Mouse (Mus musculus) hindbrain, embryonic 10.5 days (tissue): ENCODE results near the gene Ints13. TPM values are rescaled to one million over a fixed set of nuclear protein-coding genes. Genes with fewer than 3 reads are reported as not detected.

ENCODE experiments used
- DNase-seq: peaks from one replicate; pipeline ENCODE4 v3.0.0-alpha.2; 2017; ENCODE audit warnings: low spot score
- H3K27ac ChIP-seq: fragments of 300-500 bp; sonication (generic); 2 replicates; pipeline ENCODE4 v1.5.1; 2016; ENCODE audit warnings: mild to moderate bottlenecking, moderate library complexity
- H3K27me3 ChIP-seq: fragments of 300-500 bp; sonication (generic); 2 replicates; pipeline ENCODE4 v1.6.1; 2016; ENCODE audit warnings: mild to moderate bottlenecking; ENCODE audit not compliant: poor library complexity, insufficient read depth, severe bottlenecking
- H3K36me3 ChIP-seq: fragments of 300-500 bp; sonication (generic); 2 replicates; pipeline ENCODE4 v1.6.1; 2016; ENCODE audit warnings: mild to moderate bottlenecking, moderate library complexity
- H3K4me1 ChIP-seq: fragments of 300-500 bp; sonication (generic); replicated peaks from 2 replicates; pipeline ENCODE4 v1.6.1; 2016; ENCODE audit warnings: mild to moderate bottlenecking
- H3K4me3 ChIP-seq: fragments of 300-500 bp; sonication (generic); 2 replicates; pipeline ENCODE4 v1.5.1; 2016; ENCODE audit warnings: mild to moderate bottlenecking, moderate library complexity
- H3K9me3 ChIP-seq: fragments of 300-500 bp; sonication (generic); 2 replicates; pipeline ENCODE4 v1.6.1; 2016; ENCODE audit warnings: mild to moderate bottlenecking, moderate library complexity
- WGBS: fragments of 180-500 bp; shearing (Covaris S2); methylation state at CpG from one replicate; pipeline ENCODE4 v1.1.7; 2016; 5-methylcytosine and 5-hydroxymethylcytosine counted together
- polyA plus RNA-seq: library from polyadenylated mRNA; unstranded; fragments of >200 nt; fragmentation: Nextera tagmentation; extraction: Ambion mirVana; gene quantifications from 2 replicates; pipeline ENCODE4 v1.2.1, GENCODE M21; 2016

Gene Ints13
- polyA plus RNA-seq, 1 experiment from 2014 or later: 71.8 TPM

DNA sequence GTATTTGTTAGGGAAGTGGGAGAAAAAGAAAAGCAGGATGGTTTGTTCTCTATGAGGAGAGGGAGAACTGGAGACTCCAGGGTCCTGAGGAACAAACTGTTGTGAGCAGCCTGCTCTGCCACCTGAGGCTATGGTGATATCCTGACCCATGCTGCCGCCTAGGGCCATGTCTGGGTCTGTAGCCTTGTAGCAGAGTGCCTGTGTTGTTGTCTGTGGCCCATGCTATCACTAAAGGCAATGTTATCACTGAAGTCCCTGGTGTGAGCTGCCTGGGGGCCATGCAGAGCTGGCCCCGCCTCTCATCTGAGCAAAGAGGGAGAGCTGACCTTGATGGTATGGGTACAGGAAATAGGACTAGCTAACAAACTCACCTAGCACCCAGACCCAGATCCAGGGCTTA, 67.7 kb downstream of the Ints13 start:
- no peak for DNase-seq
- no peak overlapping the region for H3K27ac ChIP-seq
- H3K36me3 ChIP-seq: no peaks in the 10 kb centered on the region
- 74% methylated on average over 2 of the region's 2 CpGs for WGBS
- H3K9me3 ChIP-seq: no peaks in the 10 kb centered on the region
- no peak overlapping the region for H3K4me3 ChIP-seq
- no peaks in the 10 kb centered on the region for H3K27me3 ChIP-seq
- peaks cover 13% of the 10 kb centered on the region for H3K4me1 ChIP-seq

DNA sequence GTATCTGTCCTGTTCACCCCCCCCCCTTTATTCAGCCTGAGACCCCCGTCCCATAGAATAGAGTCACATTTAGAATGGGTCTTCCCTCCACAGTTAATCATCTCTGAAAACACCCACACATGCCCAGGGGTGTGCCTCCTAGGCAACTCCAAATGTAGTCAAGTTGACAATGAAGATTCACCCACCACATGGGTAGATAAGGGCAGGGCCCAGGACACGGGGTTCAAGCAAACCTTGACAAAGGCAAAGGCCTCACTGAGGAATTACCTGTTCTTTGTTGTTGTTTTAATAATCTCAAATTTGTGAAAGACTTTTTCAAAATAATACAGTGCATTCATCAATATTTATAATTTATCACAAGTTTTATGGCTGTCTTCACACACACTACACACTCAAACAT, 73.2 kb downstream of the Ints13 start:
- no peaks in the 10 kb centered on the region for H3K9me3 ChIP-seq
- no peak for DNase-seq
- H3K4me3 ChIP-seq: no peak overlapping the region
- H3K27ac ChIP-seq: no peak overlapping the region
- H3K27me3 ChIP-seq: peaks cover 45% of the 10 kb centered on the region
- 88% methylated on average over 2 of the region's 2 CpGs for WGBS
- no peaks in the 10 kb centered on the region for H3K36me3 ChIP-seq
- peaks cover 21% of the 10 kb centered on the region for H3K4me1 ChIP-seq

DNA sequence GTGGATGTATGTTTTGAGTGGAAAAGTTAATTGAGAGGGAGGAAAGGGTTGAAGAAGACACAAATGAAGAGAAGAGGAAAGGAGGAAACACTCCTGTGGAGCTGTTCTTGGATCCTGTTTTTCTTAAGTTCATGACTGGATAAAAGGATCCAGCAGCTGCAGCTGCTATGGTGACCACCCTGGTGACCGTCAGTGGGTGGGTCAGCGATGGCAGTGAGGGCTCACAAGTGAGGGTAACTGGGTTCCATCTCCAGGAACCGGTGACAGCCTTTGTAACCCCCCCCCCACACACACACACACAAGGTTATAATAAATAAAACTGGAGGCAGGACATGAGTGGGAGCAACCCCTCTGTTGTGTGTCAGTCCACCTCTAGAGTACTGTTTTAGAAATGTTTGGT, 74.8 kb downstream of the Ints13 start:
- peak overlapping the region; percentile 78 for H3K4me3 ChIP-seq
- peaks cover 47% of the 10 kb centered on the region for H3K27me3 ChIP-seq
- H3K4me1 ChIP-seq: peaks cover 21% of the 10 kb centered on the region
- no peaks in the 10 kb centered on the region for H3K9me3 ChIP-seq
- H3K27ac ChIP-seq: peak overlapping the region; percentile 84; the same call in 1 of the 2 replicates
- no peak for DNase-seq
- H3K36me3 ChIP-seq: no peaks in the 10 kb centered on the region
- 45% methylated on average over 3 of the region's 3 CpGs for WGBS

DNA sequence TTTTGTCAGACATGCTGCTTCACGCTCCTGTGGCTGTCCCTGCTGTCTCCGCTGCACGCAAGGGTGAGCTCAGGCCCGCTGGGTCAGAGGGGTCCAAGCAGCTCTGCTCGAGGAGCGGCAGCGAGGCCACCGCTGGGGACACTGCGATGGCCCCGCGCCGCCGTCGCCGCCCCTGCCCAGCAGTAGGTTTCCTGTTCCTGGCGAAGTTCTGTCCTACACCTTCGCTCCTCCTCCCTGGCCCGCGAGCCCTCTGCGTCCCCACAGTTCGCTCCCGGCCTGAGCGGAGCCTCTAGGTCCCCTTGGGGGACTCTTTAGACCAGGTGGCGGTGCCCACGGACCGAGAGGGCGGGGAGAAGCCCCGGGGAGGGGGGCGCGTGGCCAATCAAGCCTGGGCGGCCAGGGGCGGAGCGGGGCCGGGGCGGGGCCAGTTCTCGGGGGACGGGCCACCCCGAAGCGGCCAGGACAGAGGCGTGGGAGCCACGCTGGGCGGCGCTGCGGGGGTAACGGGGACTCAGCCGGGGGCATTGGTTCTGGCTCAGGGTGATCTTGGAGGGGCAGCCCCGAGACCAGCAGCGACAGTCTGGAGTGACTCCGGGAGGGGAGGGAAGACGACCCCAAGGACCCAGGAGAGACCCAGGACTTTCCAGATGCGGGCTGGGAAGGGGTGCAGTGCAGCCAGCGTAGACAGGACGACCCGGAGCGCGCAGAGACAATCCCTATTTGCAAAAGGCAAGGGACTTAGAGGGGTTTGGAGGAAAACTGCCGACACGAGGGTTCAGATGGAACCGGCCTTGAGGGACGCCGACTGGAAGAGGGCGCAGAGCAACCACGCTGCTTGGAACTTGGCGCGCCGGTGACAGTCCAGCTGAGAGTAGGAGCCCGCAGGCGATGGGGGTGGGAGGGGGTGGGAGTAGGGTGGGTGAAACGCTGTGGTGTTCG, 75.5 kb downstream of the Ints13 start, which contains the start of gene Itpr2:
Itpr2 (minus strand) TSS at position 358 of the 939 bp plus-strand sequence.
- peak; percentile 82 for DNase-seq
- Histone ChIP-seq H3K9me3 (no peaks in the 10 kb centered on the region), H3K36me3 (no peaks in the 10 kb centered on the region), H3K4me1 (peaks cover 21% of the 10 kb centered on the region), H3K27me3 (peaks cover 47% of the 10 kb centered on the region), H3K4me3 (peak within 1 kb of the TSS; percentile 78), H3K27ac (peak within 1 kb of the TSS; percentile 84)
- under 1% methylated on average over 70 of the region's 70 CpGs for WGBS

DNA sequence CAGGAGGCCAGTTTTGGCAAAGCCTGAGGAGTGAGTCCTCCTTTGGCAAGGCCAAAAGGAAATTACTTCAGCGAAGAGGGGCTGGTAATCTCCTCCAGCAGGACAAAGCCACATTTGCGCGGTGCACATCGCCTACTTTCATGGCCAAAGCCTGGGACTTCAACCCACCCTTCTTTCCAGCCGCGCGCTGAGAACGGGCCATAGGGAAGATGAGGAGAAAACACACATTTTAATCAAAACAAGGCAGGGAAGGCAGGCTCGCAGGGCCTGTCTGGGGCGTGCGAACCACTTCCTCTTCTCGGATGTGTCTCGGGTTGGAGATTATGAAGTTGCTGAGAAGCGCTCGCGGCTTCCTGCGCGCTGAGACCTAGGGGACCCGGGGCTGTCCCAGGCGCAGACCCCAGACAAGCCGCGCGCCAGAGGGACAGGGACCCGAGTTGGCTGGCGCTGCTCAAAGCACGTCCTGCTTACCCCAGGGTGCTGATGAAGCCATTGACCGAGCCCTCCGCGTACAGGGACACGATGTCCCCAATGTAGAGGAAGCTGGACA, 76.2 kb downstream of the Ints13 start:
- H3K4me3 ChIP-seq: peak overlapping the region; percentile 78
- H3K4me1 ChIP-seq: peaks cover 21% of the 10 kb centered on the region
- 1% methylated on average over 30 of the region's 30 CpGs for WGBS
- DNase-seq: no peak
- H3K27me3 ChIP-seq: peaks cover 47% of the 10 kb centered on the region
- H3K36me3 ChIP-seq: no peaks in the 10 kb centered on the region
- H3K27ac ChIP-seq: peak overlapping the region; percentile 84
- H3K9me3 ChIP-seq: no peaks in the 10 kb centered on the region

DNA sequence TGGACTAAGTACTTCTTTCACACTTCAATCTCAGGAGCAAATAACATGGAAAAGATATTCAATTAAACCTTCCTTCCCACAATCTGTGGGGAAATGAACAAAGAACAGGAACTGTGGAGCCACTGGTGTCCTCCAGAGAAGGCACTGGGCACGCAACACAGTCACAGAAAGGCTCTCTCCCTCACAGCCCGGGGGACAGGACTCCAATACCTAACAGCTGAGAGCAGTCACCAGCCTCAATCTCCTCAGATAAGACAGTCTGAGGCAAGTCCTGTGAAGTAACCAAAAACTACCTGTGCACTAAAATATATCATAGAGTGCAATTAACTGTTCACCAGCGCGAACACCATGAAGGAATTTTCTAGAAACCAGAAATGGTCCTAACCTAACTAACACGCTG, 76.9 kb downstream of the Ints13 start:
- Histone ChIP-seq H3K27me3 (peaks cover 47% of the 10 kb centered on the region), H3K4me3 (peak overlapping the region; percentile 78), H3K27ac (no peak overlapping the region), H3K9me3 (no peaks in the 10 kb centered on the region), H3K36me3 (no peaks in the 10 kb centered on the region), H3K4me1 (peaks cover 21% of the 10 kb centered on the region)
- WGBS: 78% methylated on average over 5 of the region's 5 CpGs
- DNase-seq: no peak

DNA sequence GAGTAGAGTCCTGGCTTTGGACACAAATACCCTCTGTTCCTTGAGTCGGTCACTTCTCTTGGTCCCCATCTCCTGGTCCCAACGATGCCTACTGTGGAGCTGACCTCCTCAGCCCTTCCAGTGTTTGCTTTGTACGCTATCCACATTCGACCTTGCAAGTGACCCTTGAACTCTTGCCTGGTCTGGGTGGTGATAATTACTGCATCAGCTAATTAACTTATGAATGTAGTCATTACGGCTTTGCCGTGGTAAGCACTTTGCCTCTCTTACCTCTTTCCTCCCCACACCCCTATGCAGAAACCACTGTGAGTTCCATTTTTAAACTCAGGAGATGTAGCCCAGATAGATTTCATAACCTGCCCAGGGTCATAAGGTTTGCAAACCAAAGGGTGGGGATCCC, 77.4 kb downstream of the Ints13 start:
- Histone ChIP-seq H3K27ac (no peak overlapping the region), H3K4me1 (peaks cover 21% of the 10 kb centered on the region), H3K27me3 (peaks cover 47% of the 10 kb centered on the region), H3K9me3 (no peaks in the 10 kb centered on the region), H3K36me3 (no peaks in the 10 kb centered on the region), H3K4me3 (no peak overlapping the region)
- 71% methylated on average over 6 of the region's 6 CpGs for WGBS
- DNase-seq: no peak

Other genes starting within 250 kb of the Ints13 start
- gene Itpr2, start 75.6 kb downstream of the Ints13 start, polyA plus RNA-seq: 4.6 and 5.0 TPM in 2 replicates
- gene Fgfr1op2, start 632 bp downstream of the Ints13 start, polyA plus RNA-seq: 68.2 and 78.5 TPM in 2 replicates
- 132 and 133 TPM in 2 replicates for gene Med21, start 64.7 kb upstream of the Ints13 start, polyA plus RNA-seq
- 23.0 and 25.7 TPM in 2 replicates for gene Tm7sf3, start 65.0 kb upstream of the Ints13 start, polyA plus RNA-seq
- 18.0 and 23.0 TPM in 2 replicates for gene Stk38l, start 147.2 kb upstream of the Ints13 start, polyA plus RNA-seq
- gene Arntl2, start 218.2 kb upstream of the Ints13 start, polyA plus RNA-seq: 1.5 and 2.1 TPM in 2 replicates